Mouse (Mus musculus) mouse trophoblast stem cell (cell line): ENCODE data around the gene Arhgap10.

Experiments used
- in situ Hi-C, 2 experiments: fragments of 300-500 bp; cut with MseI, MboI; formaldehyde crosslinking; loops; 2 replicates in 1 of 2; 3 replicates in 1 of 2; pipeline ENCODE4 v1.15.1; 2025

The Arhgap10 gene

DNA sequence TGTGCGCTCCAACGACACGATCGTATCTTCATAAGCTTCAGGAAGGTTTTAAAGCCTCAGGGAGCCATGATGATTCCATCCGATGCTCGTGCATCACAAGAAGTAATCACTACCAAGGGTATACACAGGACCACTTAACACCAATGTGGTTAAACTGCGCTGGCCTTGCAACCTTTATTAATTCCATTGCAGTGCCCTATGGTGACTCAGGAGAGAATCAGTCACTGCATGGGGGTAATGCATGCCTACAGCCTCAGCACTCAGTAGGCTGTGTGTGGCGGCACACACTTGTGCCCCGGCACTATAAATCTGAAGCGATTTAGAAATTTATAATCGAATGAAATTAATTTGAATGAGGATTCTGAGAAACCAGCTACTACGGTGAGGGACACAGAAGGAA lies 71.5 kb downstream of the Arhgap10 start:
- in situ Hi-C loops = no loop called here

DNA sequence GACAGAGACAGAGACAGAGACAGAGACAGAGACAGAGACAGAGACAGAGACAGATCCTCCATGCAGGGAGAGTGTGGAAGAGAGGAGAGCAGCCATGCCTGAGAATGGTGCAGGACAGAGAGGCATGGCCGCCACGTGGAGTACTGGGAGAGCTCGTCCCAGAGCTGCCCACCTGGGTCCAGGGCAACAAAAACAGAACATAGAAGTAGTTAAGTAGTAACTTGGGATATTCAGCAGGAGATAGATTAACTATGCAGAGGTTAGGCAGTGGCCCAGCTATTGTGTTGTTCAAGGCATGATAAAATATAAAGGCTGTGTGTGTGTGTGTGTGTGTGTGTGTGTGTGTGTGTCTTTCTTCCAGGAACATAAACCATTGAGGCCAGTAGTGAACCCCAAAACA lies 72.1 kb downstream of the Arhgap10 start:
- in situ Hi-C loops = no loop called here

DNA sequence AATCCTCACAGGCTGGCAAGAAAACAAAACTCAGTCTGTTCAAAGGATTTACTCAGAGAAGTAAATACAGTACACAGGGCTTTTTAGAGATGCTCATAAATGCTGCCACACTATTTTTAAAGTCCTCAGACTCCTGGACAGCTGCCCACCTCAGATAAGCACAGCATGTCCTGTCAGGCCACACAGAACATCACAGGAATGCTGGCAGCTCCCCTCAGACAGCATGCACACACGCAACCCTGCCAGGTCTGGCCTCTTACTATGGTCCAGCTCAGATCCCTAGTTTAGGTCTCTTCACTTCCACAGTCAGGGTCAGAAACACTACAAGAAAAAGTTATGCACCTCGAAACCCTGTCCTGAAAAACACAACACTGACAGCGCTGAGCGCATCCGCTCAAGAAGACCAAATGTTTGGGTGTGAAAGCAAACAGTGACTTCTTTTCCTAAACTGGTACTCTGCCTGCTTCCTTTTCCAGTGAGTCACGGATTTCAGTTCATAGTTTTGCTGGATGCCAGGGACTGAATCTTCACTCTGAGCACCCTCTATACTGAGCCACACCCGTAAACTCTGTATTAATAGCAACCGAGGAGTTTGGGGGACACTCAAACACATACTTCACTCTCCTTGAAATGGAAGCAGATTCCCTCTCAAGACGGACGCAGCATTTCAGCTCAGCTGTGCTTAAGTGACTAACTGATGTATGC lies 73.4 kb downstream of the Arhgap10 start:
- in situ Hi-C loops = no loop called here

DNA sequence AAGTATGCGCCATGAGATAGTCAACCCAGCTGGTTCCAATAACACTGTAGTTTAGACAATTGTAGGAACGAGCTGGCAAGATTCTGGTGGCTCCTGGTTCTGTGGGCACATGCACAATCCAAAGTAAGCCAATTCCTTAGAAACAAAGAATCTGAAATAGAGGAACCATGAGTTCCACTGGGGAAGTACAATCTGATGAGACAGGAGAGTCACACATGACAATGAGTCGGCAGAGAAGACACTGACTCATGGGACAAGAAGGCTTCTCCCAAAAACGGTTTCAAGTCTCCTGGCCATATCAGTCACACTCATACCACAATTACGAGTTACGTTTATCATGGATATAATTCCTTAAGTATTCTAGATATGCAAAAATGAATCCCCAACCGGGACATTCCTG lies 75.3 kb downstream of the Arhgap10 start:
- in situ Hi-C loops = no loop called here

DNA sequence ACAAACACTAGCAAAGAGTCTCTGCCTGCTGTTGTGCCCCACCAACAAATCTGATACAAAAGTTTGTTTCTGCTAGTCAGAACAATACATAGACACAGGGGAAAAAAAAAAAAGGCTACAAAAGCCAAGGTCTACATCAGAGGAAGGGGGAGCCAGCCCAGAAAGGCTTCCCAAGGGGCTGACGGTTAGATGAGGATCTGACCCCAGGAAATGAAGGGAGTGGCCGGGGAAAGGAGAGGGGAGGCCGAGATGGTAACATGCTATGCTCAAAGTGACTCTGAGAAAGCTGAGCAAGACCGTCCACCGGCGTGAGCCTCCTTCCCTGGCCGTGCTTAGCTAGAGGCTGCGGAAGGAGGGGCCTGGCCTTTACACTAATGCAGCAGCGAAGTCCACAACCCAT lies 76.8 kb downstream of the Arhgap10 start:
- in situ Hi-C loops = no loop called here

DNA sequence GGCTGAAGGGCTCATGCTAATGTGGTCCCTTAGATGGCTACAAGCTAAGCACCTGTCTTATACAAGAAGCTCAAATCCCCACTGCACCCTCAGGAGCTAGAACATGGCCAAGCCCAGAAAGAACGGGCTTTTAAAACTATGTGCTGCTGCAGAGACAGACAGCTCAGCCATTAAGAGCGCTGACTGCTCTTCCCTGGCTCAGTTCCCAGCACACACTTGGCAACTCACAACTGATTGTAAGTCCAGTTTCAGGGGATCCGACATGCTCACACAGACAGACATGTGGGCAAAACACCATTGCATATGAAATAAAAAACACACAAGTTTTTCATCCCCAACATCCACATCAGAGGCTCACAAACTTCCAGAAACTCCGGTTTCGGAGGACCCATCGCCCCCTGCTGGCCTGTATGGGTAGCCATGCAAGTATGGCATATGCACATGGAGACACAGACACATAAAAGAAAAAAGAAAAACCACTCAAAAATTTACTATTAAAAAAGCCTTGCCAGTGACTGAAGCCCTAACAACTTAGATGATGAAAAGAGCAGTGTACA lies 77.4 kb downstream of the Arhgap10 start:
- in situ Hi-C loops = no loop called here

DNA sequence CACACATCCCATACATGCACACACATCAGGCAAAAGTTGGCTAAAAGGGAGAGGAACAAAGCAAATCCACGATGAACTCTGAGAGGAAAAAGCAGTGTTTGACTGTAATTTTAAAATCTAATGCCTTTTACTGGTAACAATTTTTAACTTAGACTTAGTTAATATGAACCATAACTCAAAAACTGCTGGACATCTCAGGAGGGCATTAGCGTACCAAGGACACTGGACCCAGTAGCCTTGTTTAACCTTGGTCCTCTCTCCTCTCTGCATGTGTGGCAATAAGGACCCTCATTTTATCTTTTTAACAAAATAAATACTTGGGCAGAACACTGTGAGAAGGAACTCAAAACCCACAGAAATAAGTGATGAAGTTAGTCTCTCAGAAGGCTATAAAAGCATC lies 78.1 kb downstream of the Arhgap10 start:
- in situ Hi-C loops = no loop called here

DNA sequence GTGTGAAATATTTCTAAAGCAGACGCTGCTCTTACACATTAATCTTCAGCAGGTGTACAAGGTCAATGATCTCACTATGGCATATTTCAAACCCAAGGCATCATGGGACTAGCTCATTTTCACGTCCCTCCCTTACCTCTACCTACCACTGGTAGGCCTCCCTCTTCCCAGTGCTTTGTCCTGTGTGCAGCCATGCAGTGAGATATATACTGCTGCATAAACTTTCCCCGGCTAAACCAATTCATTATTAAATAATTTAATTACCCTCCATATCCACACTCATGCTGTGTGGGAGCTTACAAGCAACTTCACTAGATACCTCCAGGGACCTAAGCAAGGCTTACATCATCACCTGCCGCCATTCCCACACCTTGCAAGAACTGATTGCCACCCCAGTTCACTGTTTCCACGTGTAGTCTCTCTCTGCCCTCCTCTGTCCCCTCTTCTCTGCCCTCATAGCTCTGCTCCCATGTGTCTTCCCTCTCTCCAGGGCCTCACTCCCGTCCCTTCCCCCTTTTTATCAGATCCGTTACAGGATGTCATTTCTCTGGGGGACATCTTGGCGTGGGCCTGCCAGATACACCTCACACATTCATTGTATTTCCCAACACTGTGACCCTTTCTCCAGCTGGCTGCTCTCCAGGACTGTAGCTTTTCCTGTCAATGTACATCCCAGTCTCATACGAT lies 79.8 kb downstream of the Arhgap10 start:
- in situ Hi-C loops = no loop called here

DNA sequence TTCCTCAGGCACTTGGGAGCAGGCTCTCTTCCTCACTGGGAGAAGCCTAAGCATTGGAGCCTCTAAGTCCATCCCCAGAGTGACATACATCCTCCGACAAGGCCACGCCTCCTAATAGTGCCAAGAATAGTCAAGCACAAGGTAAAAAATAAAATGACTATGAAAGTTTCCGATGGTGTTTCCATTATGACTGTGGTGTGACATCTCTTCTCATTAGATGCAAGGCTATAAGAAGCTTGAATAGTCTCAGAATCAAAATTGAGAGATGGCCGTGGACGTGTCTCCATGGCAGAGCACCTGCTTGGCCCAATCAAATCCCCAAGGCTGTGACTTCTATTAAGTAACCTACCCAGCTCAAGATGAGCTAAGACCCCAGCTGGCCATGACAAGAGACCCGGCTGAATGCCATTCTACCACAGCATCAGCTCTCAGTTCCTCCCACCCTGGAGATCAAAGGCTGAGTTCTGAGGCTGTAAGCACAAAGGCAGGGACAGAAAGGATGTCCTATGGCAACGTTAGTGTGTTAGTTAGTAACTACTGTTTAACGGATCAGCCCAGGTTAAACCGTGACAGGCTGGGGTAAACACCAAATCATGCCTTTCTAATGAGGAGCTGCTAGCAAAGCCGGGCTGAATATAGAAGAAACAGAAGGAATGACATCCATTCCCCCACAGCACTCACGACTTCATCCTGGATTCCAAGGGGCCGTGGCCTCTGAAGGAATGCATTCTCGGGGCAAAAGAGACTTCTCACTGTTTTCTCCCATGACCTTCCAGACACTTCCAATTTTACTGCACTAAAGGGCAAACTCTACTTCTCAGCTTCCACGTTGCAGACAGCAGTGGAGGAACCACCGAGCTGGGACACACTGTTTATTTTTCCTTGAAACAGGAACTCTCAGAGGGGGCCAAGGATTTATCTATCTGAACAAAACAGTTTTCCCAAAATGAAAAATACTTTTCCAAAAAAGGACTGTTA lies 81.5 kb downstream of the Arhgap10 start:
- in situ Hi-C loops = no loop called here

DNA sequence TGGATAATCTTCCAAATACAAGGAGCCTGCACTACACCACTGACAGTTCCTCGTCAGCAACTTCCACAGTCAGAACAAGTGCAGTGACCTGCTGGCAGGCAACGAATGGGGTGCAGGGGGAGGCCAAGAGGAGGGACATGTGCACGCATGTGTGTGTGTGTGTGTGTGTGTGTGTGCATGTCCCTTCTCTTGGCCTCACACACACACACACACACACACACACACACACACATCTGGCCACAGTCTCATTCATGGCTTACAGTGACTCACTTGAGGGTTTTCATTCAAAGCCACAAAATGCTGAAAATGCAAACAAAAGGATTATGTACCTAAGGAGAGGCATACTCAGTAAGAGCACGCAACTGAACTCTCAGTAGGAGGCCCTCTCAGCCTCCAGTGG lies 84.5 kb downstream of the Arhgap10 start:
- in situ Hi-C loops = no loop called here

DNA sequence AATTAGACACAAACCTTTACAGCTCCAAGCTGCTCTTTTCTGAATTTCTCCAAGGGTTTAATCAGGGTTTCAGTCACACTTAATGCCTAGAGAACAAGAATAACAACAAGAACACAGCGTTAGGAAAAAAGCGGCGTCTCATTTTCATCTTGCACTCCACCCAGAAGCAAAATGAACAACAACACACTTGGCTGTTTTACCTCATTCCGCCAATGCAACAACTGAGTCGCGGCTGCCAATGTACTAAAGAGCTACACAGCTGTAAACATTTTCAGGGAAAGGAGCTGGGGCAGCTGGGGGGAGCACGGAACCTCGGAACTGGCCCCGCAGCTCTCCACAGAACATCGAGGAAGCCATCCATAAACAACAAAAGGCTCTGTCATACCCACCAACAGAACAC lies 85.0 kb downstream of the Arhgap10 start:
- in situ Hi-C loops = no loop called here

DNA sequence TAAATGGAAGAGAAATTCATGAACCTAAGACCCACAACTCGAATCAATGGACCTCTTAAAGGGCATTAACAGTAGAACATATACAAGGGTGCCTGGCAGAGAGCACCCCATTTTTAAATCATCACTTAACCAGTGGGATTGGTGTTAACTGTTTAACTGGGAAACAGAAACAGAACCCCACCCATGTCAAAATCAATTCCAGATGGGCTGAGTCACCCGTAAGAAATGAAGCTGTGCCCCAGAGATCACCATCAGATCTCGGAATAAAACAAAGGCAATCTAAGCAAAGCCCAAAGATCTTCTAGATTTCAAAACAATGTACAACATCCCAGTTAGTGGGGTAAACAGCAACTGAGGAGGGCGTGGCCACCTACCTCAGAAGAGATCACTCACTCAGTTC lies 89.3 kb downstream of the Arhgap10 start:
- in situ Hi-C loops = loop anchor here (10.0 kb wide), 2 partner anchors 86 to 96 kb away; partner anchors contain the start of gene Arhgap10 (in 1 of the 2)

DNA sequence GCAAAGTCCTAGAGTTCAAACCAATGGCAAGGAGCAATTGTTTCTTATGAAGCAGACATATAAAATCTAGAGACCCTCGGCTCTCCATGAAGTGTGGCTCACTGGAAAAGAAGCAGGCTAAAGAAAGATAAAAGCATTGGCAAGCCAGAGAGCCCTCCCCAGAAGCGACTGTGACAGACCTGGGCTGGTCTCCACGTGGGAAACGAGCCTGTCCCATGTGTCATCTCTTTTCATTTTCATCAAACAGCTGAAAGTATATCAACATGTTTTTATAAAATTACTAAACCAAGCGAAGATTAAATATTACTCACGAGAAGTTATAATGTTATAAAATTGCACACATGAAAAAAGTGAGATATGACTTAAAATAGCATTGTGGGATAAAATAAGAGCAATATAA lies 89.7 kb downstream of the Arhgap10 start:
- in situ Hi-C loops = loop anchor here (10.0 kb wide), 2 partner anchors 87 to 97 kb away; partner anchors contain the start of gene Arhgap10 (in 1 of the 2)

DNA sequence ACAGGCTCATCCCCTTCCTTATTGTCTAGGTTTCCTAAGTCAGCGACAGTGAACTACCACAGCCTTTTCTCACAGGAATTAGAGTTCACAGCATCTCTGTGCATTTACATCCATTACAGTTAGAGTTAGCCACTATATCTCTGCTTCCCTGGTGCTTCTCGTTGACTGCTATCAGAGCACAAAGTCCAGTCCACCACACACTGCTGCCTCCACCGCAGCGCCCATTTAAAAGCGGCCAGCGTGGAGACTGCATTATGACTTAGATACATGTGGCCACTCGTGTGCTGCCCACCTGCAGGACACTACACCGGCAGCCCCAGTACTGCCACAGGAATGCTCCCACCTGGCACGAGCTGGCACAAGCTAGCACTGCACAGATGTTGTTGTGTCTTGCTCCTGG lies 90.3 kb downstream of the Arhgap10 start:
- in situ Hi-C loops = loop anchor here (10.0 kb wide), 2 partner anchors 87 to 97 kb away; partner anchors contain the start of gene Arhgap10 (in 1 of the 2)

DNA sequence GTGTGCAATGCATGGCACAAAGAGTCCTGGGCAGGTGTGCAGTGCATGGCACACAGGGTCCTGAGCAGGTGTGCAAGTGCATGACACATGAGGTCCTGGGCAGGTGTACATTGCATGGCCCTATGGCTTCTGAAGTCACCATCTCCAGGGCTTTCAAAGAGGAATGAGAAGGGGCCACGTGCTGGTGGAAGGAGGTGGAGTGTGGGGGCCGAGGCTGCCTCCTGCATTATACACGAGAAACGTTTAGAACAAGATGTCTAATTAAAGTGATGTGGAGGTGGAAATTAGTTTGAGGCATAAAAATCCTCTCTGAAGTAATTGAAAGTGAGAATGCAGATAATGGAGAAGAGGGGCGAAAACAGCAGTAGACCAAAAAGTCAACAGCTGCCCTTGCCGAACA lies 93.9 kb downstream of the Arhgap10 start:
- in situ Hi-C loops = loop anchor here (10.0 kb wide), 2 partner anchors 91 to 101 kb away; partner anchors contain the start of gene Arhgap10 (in 1 of the 2)

DNA sequence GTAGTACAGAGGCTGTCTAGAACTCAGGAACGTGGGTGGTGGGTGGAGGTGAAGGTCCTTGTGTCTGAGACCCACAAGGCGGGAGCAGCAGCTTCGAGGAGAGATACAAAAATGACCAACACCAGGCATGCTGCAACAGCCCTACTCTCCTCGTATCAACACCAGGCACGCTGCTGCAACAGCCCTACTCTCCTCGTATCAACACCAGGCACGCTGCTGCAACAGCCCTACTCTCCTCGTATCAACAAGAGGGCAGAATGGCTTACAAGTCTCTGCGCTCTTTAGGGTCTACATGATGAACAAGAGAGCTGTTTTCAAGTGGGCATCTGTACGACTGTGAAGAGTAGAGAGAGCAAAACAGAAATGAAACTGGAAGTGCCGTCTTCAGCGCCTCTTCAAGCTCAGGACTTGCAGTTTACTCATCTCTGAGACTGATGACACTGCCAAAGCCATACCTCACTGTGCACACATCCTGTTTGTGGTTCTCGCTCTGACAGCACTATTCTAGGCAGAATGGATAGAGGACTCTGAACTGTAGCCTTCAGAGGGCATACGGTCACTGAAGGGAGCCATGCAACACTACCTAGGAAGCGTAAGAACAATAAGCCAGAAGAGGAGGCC lies 95.0 kb downstream of the Arhgap10 start:
- in situ Hi-C loops = loop anchor here (10.0 kb wide), 2 partner anchors 92 to 102 kb away; partner anchors contain the start of gene Arhgap10 (in 1 of the 2)

DNA sequence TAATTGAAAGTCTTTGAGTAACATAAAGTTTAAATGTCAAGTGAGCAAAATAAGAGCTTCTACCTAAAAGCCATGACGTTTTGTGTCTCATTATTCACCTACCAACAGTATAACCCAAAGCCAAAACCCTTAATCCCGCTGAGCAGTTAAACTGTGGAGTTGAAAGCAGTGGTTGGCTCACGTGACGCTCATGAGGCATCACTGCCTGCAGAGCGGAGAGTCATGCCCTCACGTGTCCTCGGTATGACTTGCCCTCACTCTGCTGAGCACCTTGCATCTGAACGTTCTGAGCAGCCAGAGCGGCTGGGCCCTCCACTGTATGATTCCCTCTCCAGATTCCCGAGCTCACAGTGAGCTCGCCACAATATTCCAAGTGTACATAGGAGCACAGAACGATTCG lies 96.2 kb downstream of the Arhgap10 start:
- in situ Hi-C loops = loop anchor here (10.0 kb wide), 2 partner anchors 93 to 103 kb away; partner anchors contain the start of gene Arhgap10 (in 1 of the 2)

DNA sequence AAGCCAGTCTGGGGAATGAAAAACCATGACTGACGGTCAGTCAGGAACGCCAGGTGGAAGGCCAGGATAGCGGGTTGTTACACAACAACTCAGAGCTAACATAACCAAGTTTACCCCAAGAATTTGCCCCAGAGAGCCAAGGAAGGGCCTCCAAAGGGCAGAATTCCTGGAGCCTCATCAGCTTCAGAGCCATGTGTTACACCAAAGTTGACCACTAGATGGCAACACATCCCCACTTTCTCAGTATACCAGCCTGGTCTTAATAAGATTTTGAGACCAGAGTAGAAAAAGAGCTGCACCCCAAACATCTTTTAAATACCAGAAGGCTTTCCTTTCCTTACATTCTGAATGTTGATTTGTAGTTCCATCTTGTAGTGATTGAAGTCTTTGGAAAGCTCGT lies 98.0 kb downstream of the Arhgap10 start:
- in situ Hi-C loops = loop anchor here (10.0 kb wide), 2 partner anchors 95 to 105 kb away; partner anchors contain the start of gene Arhgap10 (in 1 of the 2)

DNA sequence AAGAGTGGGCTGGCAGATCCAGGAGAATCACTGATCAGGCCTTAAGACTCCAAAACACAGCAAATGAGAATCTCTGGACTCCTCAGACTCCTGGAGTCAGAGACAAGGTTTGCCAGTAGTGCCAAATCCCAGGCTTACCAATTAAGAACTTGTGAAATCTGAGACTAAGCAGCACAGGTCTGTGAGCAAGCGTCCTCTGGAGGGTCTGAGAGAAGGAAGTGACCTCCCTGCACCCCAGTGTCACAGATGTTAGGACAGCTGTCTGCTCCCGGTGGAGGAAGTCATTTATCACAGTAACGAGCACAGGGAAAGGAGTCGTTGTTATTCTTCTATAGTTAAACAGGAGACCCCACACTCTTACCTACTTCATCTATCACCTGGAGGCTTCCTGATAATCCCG lies 101.0 kb downstream of the Arhgap10 start:
- in situ Hi-C loops = no loop called here

DNA sequence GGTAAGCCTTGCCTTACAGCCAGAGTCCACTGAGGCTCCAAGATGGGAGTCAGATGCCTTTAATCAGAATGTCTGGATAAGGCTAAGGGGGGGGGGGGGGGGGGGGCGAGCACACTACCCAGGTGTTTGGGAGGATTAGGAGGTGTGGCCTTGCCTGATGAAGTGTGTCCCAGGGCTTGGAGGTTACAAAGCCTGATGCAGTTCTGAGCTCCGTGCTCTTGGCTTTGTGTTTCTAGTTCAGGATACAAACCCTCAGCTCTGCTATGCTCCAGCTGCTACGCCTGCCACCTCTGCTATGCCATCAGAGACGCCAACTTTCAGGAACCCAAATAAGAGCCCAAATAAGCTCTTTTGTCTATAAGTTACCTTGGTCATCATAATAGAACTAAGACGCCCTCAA lies 101.7 kb downstream of the Arhgap10 start:
- in situ Hi-C loops = no loop called here

DNA sequence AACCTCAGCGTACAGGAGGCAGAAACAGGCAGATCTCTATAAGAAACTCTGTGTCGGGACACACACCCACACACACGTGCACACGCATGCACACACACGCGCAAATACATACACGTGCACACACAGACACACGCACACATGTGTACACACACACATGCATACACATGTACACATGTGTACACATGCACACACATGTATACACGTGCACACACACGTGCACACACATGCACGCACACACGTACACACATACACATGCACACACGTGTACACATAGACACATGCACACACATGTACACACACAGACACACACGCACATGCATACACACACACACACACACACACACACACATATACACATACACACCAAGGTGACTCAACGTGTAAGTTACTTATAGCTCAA lies 106.5 kb downstream of the Arhgap10 start:
- in situ Hi-C loops = no loop called here
